Mouse (Mus musculus) liver, embryonic 15.5 days (tissue): ENCODE results near the gene Cfl2. TPM values are rescaled to one million over a fixed set of nuclear protein-coding genes. Genes with fewer than 3 reads are reported as not detected.
"Not testable (repeated sequence)": the region's sequence is repeated elsewhere in the genome, so short reads cannot be mapped to it uniquely, and the experiment has no call there.

ENCODE experiments used
- ATAC-seq: fragments of 200-750 bp; cut with Nextera tagmentation; 2 replicates; pipeline ENCODE4 v1.8.0; 2017; ENCODE audit warnings: moderate number of reproducible peaks, mild to moderate bottlenecking, moderate library complexity; ENCODE audit not compliant: insufficient read depth
- H3K27ac ChIP-seq: fragments of 300-500 bp; sonication (generic); replicated peaks from 2 replicates; pipeline ENCODE4 v1.5.1; 2015; ENCODE audit warnings: mild to moderate bottlenecking, inconsistent platforms
- H3K27me3 ChIP-seq: fragments of 300-500 bp; sonication (generic); 2 replicates; pipeline ENCODE4 v1.6.1; 2015; ENCODE audit warnings: mild to moderate bottlenecking, inconsistent platforms
- H3K36me3 ChIP-seq: fragments of 300-500 bp; sonication (generic); replicated peaks from 2 replicates; pipeline ENCODE4 v1.6.1; 2015; ENCODE audit warnings: moderate library complexity, mild to moderate bottlenecking, inconsistent platforms
- H3K4me1 ChIP-seq: fragments of 300-500 bp; sonication (generic); replicated peaks from 2 replicates; pipeline ENCODE4 v1.6.1; 2015; ENCODE audit warnings: inconsistent platforms
- H3K4me2 ChIP-seq: fragments of 300-500 bp; sonication (generic); 2 replicates; pipeline ENCODE4 v1.6.1; 2015; ENCODE audit warnings: moderate library complexity, mild to moderate bottlenecking, inconsistent platforms
- H3K4me3 ChIP-seq: fragments of 300-500 bp; sonication (generic); replicated peaks from 2 replicates; pipeline ENCODE4 v1.5.1; 2015; ENCODE audit warnings: mild to moderate bottlenecking, inconsistent platforms
- H3K9ac ChIP-seq: fragments of 300-500 bp; sonication (generic); 2 replicates; pipeline ENCODE4 v1.6.1; 2015; ENCODE audit warnings: moderate library complexity, mild to moderate bottlenecking, inconsistent platforms
- H3K9me3 ChIP-seq: fragments of 300-500 bp; sonication (generic); replicated peaks from 2 replicates; pipeline ENCODE4 v1.6.1; 2016; ENCODE audit warnings: inconsistent platforms
- WGBS: fragments of 180-500 bp; shearing (Covaris S2); methylation state at CpG from one replicate; pipeline ENCODE4 v1.1.7; 2015; ENCODE audit warnings: mixed read lengths; ENCODE audit not compliant: insufficient replicate concordance; 5-methylcytosine and 5-hydroxymethylcytosine counted together
- polyA plus RNA-seq: library from polyadenylated mRNA; unstranded; fragments of >200 nt; fragmentation: Nextera tagmentation; extraction: Ambion mirVana; gene quantifications from 2 replicates; pipeline ENCODE4 v1.2.1, GENCODE M21; 2015

Gene Cfl2
- polyA plus RNA-seq: 36.7 and 40.4 TPM in 2 replicates

GRCm38 (mm10) chr12:54862606-54863535 is at the start of gene Cfl2:
Gene Cfl2, minus strand, starts transcription at chr12:54862877.
- Histone ChIP-seq H3K4me1 (peaks cover 19% of the 10 kb centered on the region), H3K36me3 (peaks cover 16% of the 10 kb centered on the region), H3K4me3 (peak within 1 kb of the TSS; percentile 97), H3K9me3 (no peaks in the 10 kb centered on the region), H3K4me2 (peak within 1 kb of the TSS; percentile 93), H3K27me3 (no peaks in the 10 kb centered on the region), H3K9ac (peak within 1 kb of the TSS; percentile 99), H3K27ac (peak within 1 kb of the TSS; percentile 93)
- ATAC-seq: peak; percentile 88
- WGBS: under 1% methylated on average over 70 of the region's 82 CpGs

GRCm38 (mm10) chr12:54910387-54910786 is 47.7 kb upstream of the Cfl2 start:
- H3K4me2 ChIP-seq: no peak overlapping the region
- H3K4me3 ChIP-seq: no peak overlapping the region
- peaks cover 95% of the 10 kb centered on the region for H3K36me3 ChIP-seq
- no peak overlapping the region for H3K9ac ChIP-seq
- H3K27me3 ChIP-seq: no peaks in the 10 kb centered on the region
- no peak overlapping the region for H3K27ac ChIP-seq
- 0 out of 2 replicates have a peak, but pooled peaks have one; percentile 37 for ATAC-seq
- H3K4me1 ChIP-seq: no peaks in the 10 kb centered on the region
- 78% methylated on average over 3 of the region's 3 CpGs for WGBS
- no peaks in the 10 kb centered on the region for H3K9me3 ChIP-seq

GRCm38 (mm10) chr12:54892559-54892958 is 29.9 kb upstream of the Cfl2 start:
- H3K9ac ChIP-seq, H3K4me3 ChIP-seq, ATAC-seq, H3K27me3 ChIP-seq, H3K4me1 ChIP-seq, H3K27ac ChIP-seq, H3K4me2 ChIP-seq, H3K9me3 ChIP-seq: not testable (repeated sequence)
- WGBS: 38% methylated on average over 1 of the region's 2 CpGs
- peaks cover 48% of the 10 kb centered on the region for H3K36me3 ChIP-seq

GRCm38 (mm10) chr12:54890426-54890825 is 27.7 kb upstream of the Cfl2 start:
- Histone ChIP-seq H3K27me3 (no peaks in the 10 kb centered on the region), H3K9me3 (no peaks in the 10 kb centered on the region), H3K27ac (no peak overlapping the region), H3K4me1 (no peaks in the 10 kb centered on the region), H3K4me2 (no peak overlapping the region), H3K9ac (no peak overlapping the region), H3K4me3 (no peak overlapping the region), H3K36me3 (peaks cover 28% of the 10 kb centered on the region)
- 88% methylated on average over 2 of the region's 2 CpGs for WGBS
- no peak for ATAC-seq

- Histone ChIP-seq H3K4me1 (no peaks in the 10 kb centered on the region), H3K4me3 (no peak overlapping the region), H3K4me2 (no peak overlapping the region), H3K27ac (no peak overlapping the region), H3K9ac (no peak overlapping the region), H3K9me3 (no peaks in the 10 kb centered on the region), H3K36me3 (peaks cover 15% of the 10 kb centered on the region), H3K27me3 (no peaks in the 10 kb centered on the region)
- 77% methylated on average over 4 of the region's 4 CpGs for WGBS
- ATAC-seq: no peak
Observed at GRCm38 (mm10) chr12:54887580-54888127, 25.0 kb upstream of the Cfl2 start.

- H3K4me3 ChIP-seq: no peak overlapping the region
- no peaks in the 10 kb centered on the region for H3K36me3 ChIP-seq
- WGBS: under 1% methylated on average over 6 of the region's 6 CpGs
- ATAC-seq: no peak
- H3K9ac ChIP-seq: no peak overlapping the region
- no peaks in the 10 kb centered on the region for H3K27me3 ChIP-seq
- no peaks in the 10 kb centered on the region for H3K4me1 ChIP-seq
- H3K9me3 ChIP-seq: no peaks in the 10 kb centered on the region
- H3K27ac ChIP-seq: no peak overlapping the region
- no peak overlapping the region for H3K4me2 ChIP-seq
Observed at GRCm38 (mm10) chr12:54879630-54880029, 17.0 kb upstream of the Cfl2 start.

GRCm38 (mm10) chr12:54879211-54879610 is 16.5 kb upstream of the Cfl2 start:
- H3K36me3 ChIP-seq: no peaks in the 10 kb centered on the region
- no peak overlapping the region for H3K4me3 ChIP-seq
- H3K9ac ChIP-seq: no peak overlapping the region
- H3K27me3 ChIP-seq: no peaks in the 10 kb centered on the region
- WGBS: 47% methylated on average over 5 of the region's 5 CpGs
- no peak overlapping the region for H3K4me2 ChIP-seq
- H3K9me3 ChIP-seq: no peaks in the 10 kb centered on the region
- H3K27ac ChIP-seq: no peak overlapping the region
- H3K4me1 ChIP-seq: no peaks in the 10 kb centered on the region
- ATAC-seq: no peak

- no peaks in the 10 kb centered on the region for H3K27me3 ChIP-seq
- no peaks in the 10 kb centered on the region for H3K36me3 ChIP-seq
- H3K9ac ChIP-seq: no peak overlapping the region
- H3K4me2 ChIP-seq: no peak overlapping the region
- H3K4me3 ChIP-seq: no peak overlapping the region
- 46% methylated on average over 1 of the region's 1 CpGs for WGBS
- no peaks in the 10 kb centered on the region for H3K9me3 ChIP-seq
- no peak overlapping the region for H3K27ac ChIP-seq
- no peak for ATAC-seq
- H3K4me1 ChIP-seq: no peaks in the 10 kb centered on the region
Observed at GRCm38 (mm10) chr12:54877875-54878274, 15.2 kb upstream of the Cfl2 start.

- Histone ChIP-seq H3K36me3 (no peaks in the 10 kb centered on the region), H3K9me3 (no peaks in the 10 kb centered on the region), H3K4me3 (no peak overlapping the region), H3K9ac (no peak overlapping the region), H3K4me2 (no peak overlapping the region), H3K4me1 (no peaks in the 10 kb centered on the region), H3K27me3 (no peaks in the 10 kb centered on the region), H3K27ac (no peak overlapping the region)
- WGBS: 30% methylated on average over 5 of the region's 5 CpGs
- no peak for ATAC-seq
Observed at GRCm38 (mm10) chr12:54876879-54877278, 14.2 kb upstream of the Cfl2 start.

- no peaks in the 10 kb centered on the region for H3K36me3 ChIP-seq
- ATAC-seq: no peak
- no peak overlapping the region for H3K27ac ChIP-seq
- no peak overlapping the region for H3K4me3 ChIP-seq
- H3K9me3 ChIP-seq: no peaks in the 10 kb centered on the region
- WGBS: 67% methylated on average over 6 of the region's 6 CpGs
- no peaks in the 10 kb centered on the region for H3K27me3 ChIP-seq
- no peaks in the 10 kb centered on the region for H3K4me1 ChIP-seq
- H3K4me2 ChIP-seq: no peak overlapping the region
- H3K9ac ChIP-seq: no peak overlapping the region
Observed at GRCm38 (mm10) chr12:54874711-54875110, 12.0 kb upstream of the Cfl2 start.

GRCm38 (mm10) chr12:54861991-54862605 is 579 bp downstream of the Cfl2 start:
- ATAC-seq: peak; percentile 42
- H3K4me1 ChIP-seq: peaks cover 19% of the 10 kb centered on the region
- H3K9me3 ChIP-seq: no peaks in the 10 kb centered on the region
- H3K9ac ChIP-seq: peak overlapping the region; percentile 99
- H3K36me3 ChIP-seq: peaks cover 24% of the 10 kb centered on the region
- peak overlapping the region; percentile 97 for H3K4me3 ChIP-seq
- peak overlapping the region; percentile 93 for H3K27ac ChIP-seq
- WGBS: 0% methylated on average over 36 of the region's 36 CpGs
- peak overlapping the region; percentile 93 for H3K4me2 ChIP-seq
- no peaks in the 10 kb centered on the region for H3K27me3 ChIP-seq
